Mouse (Mus musculus): ENCODE data around the gene Cd248. TPM values are rescaled to one million over a fixed set of nuclear protein-coding genes. Genes with fewer than 3 reads are reported as not detected.

Gene Cd248
- total and polyA plus RNA-seq, 2 experiments from 2014 or later: 12.5 to 16.4 TPM

- TF ChIP-seq CTCF (IDR thresholded peaks at IDR 0.05; ENCODE audit: low read depth): no peak
- H3K27ac ChIP-seq: no peak overlapping the region
- H3K4me1 ChIP-seq (ENCODE audit: insufficient read depth, low read length): peaks cover 9% of the 10 kb centered on the region; the same call in 1 of the 2 replicates
- 86% methylated on average over 5 of the region's 5 CpGs for WGBS
- H3K36me3 ChIP-seq (ENCODE audit: insufficient read depth, low read length): no peaks in the 10 kb centered on the region
- no peak for ATAC-seq
- no peak overlapping the region for H3K4me3 ChIP-seq (ENCODE audit: low read length)
- no peaks in the 10 kb centered on the region for H3K9me3 ChIP-seq (ENCODE audit: low read length)
- H3K9ac ChIP-seq (replicated peaks; ENCODE audit: low read length): no peak overlapping the region
- H3K4me2 ChIP-seq (ENCODE audit: low read depth, low read length): peak overlapping the region; percentile 60
- no peaks in the 10 kb centered on the region for H3K27me3 ChIP-seq (ENCODE audit: insufficient read depth, low read length)
- DNase-seq (ENCODE audit: low spot score): no peak
Measured at GRCm38 (mm10) chr19:5069486-5069885, 1.6 kb downstream of the Cd248 start.

- Histone ChIP-seq H3K9ac (replicated peaks; ENCODE audit: low read length) (no peak overlapping the region), H3K4me2 (ENCODE audit: low read depth, low read length) (peak overlapping the region; percentile 23; the same call in 1 of the 2 replicates), H3K36me3 (ENCODE audit: insufficient read depth, low read length) (no peaks in the 10 kb centered on the region), H3K4me3 (ENCODE audit: low read length) (no peak overlapping the region), H3K27me3 (ENCODE audit: insufficient read depth, low read length) (no peaks in the 10 kb centered on the region), H3K4me1 (ENCODE audit: insufficient read depth, low read length) (peaks cover 9% of the 10 kb centered on the region; the same call in 1 of the 2 replicates), H3K9me3 (ENCODE audit: low read length) (no peaks in the 10 kb centered on the region), H3K27ac (no peak overlapping the region)
- no peak for DNase-seq (ENCODE audit: low spot score)
- no peak for TF ChIP-seq CTCF (IDR thresholded peaks at IDR 0.05; ENCODE audit: low read depth)
- WGBS: 81% methylated on average over 7 of the region's 7 CpGs
- no peak for ATAC-seq
Measured at GRCm38 (mm10) chr19:5069978-5070377, 2.1 kb downstream of the Cd248 start.

GRCm38 (mm10) chr19:5071077-5071476 is 3.2 kb downstream of the Cd248 start:
- peaks cover 9% of the 10 kb centered on the region; the same call in 1 of the 2 replicates for H3K4me1 ChIP-seq (ENCODE audit: insufficient read depth, low read length)
- H3K27ac ChIP-seq: no peak overlapping the region

GRCm38 (mm10) chr19:5071545-5072369 is 3.9 kb downstream of the Cd248 start:
- DNase-seq (ENCODE audit: low spot score): peak; percentile 79
- H3K4me1 ChIP-seq (ENCODE audit: insufficient read depth, low read length): peaks cover 9% of the 10 kb centered on the region; the same call in 1 of the 2 replicates
- no peaks in the 10 kb centered on the region for H3K9me3 ChIP-seq (ENCODE audit: low read length)
- under 1% methylated on average over 40 of the region's 40 CpGs for WGBS
- H3K4me2 ChIP-seq (ENCODE audit: low read depth, low read length): peak overlapping the region; percentile 80
- ATAC-seq: peak; percentile 64
- peak overlapping the region; percentile 40 for H3K9ac ChIP-seq (replicated peaks; ENCODE audit: low read length)
- 0 out of 2 replicates have a peak overlapping the region, but pooled peaks have one; percentile 4 for H3K27ac ChIP-seq
- no peaks in the 10 kb centered on the region for H3K27me3 ChIP-seq (ENCODE audit: insufficient read depth, low read length)
- peak overlapping the region; percentile 41 for H3K4me3 ChIP-seq (ENCODE audit: low read length)
- TF ChIP-seq CTCF (IDR thresholded peaks at IDR 0.05; ENCODE audit: low read depth): no peak
- H3K36me3 ChIP-seq (ENCODE audit: insufficient read depth, low read length): no peaks in the 10 kb centered on the region

More at GRCm38 (mm10) chr19:5071077-5071476, 3.2 kb downstream of the Cd248 start:
- DNase-seq (ENCODE audit: low spot score) (no peak), ATAC-seq (no peak)
- no peaks in the 10 kb centered on the region for H3K27me3 ChIP-seq (ENCODE audit: insufficient read depth, low read length)
- H3K9ac ChIP-seq (replicated peaks; ENCODE audit: low read length): peak overlapping the region; percentile 40; the same call in 1 of the 2 replicates
- H3K4me2 ChIP-seq (ENCODE audit: low read depth, low read length): peak overlapping the region; percentile 80
- TF ChIP-seq CTCF (IDR thresholded peaks at IDR 0.05; ENCODE audit: low read depth): no peak
- H3K9me3 ChIP-seq (ENCODE audit: low read length): no peaks in the 10 kb centered on the region
- H3K4me3 ChIP-seq (ENCODE audit: low read length): peak overlapping the region; percentile 41
- 15% methylated on average over 11 of the region's 11 CpGs for WGBS
- H3K36me3 ChIP-seq (ENCODE audit: insufficient read depth, low read length): no peaks in the 10 kb centered on the region

- ATAC-seq (peak; percentile 11; the same call in 1 of the 2 replicates), DNase-seq (ENCODE audit: low spot score) (peak; percentile 34)
Measured at GRCm38 (mm10) chr19:5072389-5073019, 4.6 kb downstream of the Cd248 start.

GRCm38 (mm10) chr19:5073028-5073427 is 5.2 kb downstream of the Cd248 start:
- Histone ChIP-seq H3K9ac (replicated peaks; ENCODE audit: low read length) (no peak overlapping the region), H3K36me3 (ENCODE audit: insufficient read depth, low read length) (no peaks in the 10 kb centered on the region), H3K9me3 (ENCODE audit: low read length) (no peaks in the 10 kb centered on the region), H3K4me3 (ENCODE audit: low read length) (0 out of 2 replicates have a peak overlapping the region, but pooled peaks have one; percentile 9), H3K4me1 (ENCODE audit: insufficient read depth, low read length) (peaks cover 7% of the 10 kb centered on the region; the same call in 1 of the 2 replicates), H3K27me3 (ENCODE audit: insufficient read depth, low read length) (no peaks in the 10 kb centered on the region), H3K4me2 (ENCODE audit: low read depth, low read length) (peak overlapping the region; percentile 80), H3K27ac (no peak overlapping the region)
- ATAC-seq (no peak), DNase-seq (ENCODE audit: low spot score) (peak; percentile 81)
- WGBS: 2% methylated on average over 15 of the region's 15 CpGs
- peak; percentile 68 for TF ChIP-seq CTCF (IDR thresholded peaks at IDR 0.05; ENCODE audit: low read depth)

More at GRCm38 (mm10) chr19:5072389-5073019, 4.6 kb downstream of the Cd248 start:
- Histone ChIP-seq H3K4me3 (ENCODE audit: low read length) (peak overlapping the region; percentile 41), H3K36me3 (ENCODE audit: insufficient read depth, low read length) (no peaks in the 10 kb centered on the region), H3K27me3 (ENCODE audit: insufficient read depth, low read length) (no peaks in the 10 kb centered on the region), H3K9me3 (ENCODE audit: low read length) (no peaks in the 10 kb centered on the region), H3K27ac (no peak overlapping the region), H3K4me2 (ENCODE audit: low read depth, low read length) (peak overlapping the region; percentile 80), H3K4me1 (ENCODE audit: insufficient read depth, low read length) (peaks cover 9% of the 10 kb centered on the region; the same call in 1 of the 2 replicates), H3K9ac (replicated peaks; ENCODE audit: low read length) (peak overlapping the region; percentile 40)
- no peak for TF ChIP-seq CTCF (IDR thresholded peaks at IDR 0.05; ENCODE audit: low read depth)
- WGBS: 3% methylated on average over 20 of the region's 20 CpGs
